Comparison of ENCODE assay signal across 8 mouse cellular contexts in the genomic region with DNA sequence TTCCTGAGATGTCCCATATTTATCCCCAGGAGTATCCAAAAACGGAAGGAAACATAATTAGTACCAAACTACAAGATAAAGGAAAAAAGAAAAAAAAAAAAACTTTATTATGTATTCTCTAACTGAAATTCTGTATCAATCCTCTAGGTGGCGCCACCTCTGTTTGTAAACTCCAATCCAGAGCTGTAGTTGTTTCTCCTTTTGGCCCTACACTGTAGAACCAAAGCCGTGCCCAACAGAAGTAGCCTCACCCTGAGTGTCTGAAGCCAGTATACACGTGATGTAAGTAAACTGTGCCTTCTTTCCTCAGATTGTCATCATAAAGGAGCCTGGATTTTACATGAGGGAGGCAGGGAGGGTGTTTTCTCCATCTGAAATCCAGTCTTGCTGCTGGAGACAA.
DNase-seq lines count a peak whose midpoint lies in the region; ATAC-seq lines count a peak whose summit lies in the region.

No protein-coding gene starts in this region.

- no peaks in the 10 kb centered on the region for H3K9me3 ChIP-seq in forebrain, embryonic 12.5 days
- no peaks in the 10 kb centered on the region for H3K9me3 ChIP-seq in forebrain, embryonic 11.5 days (ENCODE audit: control insufficient read depth, low read length)
- H3K9me3 ChIP-seq in midbrain, embryonic 11.5 days (ENCODE audit: control insufficient read depth, low read length): no peaks in the 10 kb centered on the region
- H3K9me3 ChIP-seq in midbrain, embryonic 10.5 days (replicated peaks): no peaks in the 10 kb centered on the region
- H3K9me3 ChIP-seq in embryonic facial prominence, embryonic 14.5 days (ENCODE audit: control insufficient read depth, low read length): no peaks in the 10 kb centered on the region
- H3K9me3 ChIP-seq in midbrain, embryonic 15.5 days: no peaks in the 10 kb centered on the region

- no peak overlapping the region for H3K9ac ChIP-seq in forebrain, embryonic 12.5 days
- no peak overlapping the region for H3K9ac ChIP-seq in forebrain, embryonic 11.5 days (ENCODE audit: low read length)
- no peak overlapping the region for H3K9ac ChIP-seq in midbrain, embryonic 11.5 days (ENCODE audit: low read length)
- no peak overlapping the region for H3K9ac ChIP-seq in embryonic facial prominence, embryonic 14.5 days (ENCODE audit: low read depth, low read length)
- no peak overlapping the region for H3K9ac ChIP-seq in midbrain, embryonic 15.5 days

- no peak overlapping the region for H3K4me2 ChIP-seq in forebrain, embryonic 12.5 days
- H3K4me2 ChIP-seq in forebrain, embryonic 11.5 days (ENCODE audit: low read depth, low read length, severe bottlenecking): no peak overlapping the region
- no peak overlapping the region for H3K4me2 ChIP-seq in midbrain, embryonic 11.5 days
- H3K4me2 ChIP-seq in embryonic facial prominence, embryonic 14.5 days (ENCODE audit: low read depth, low read length): no peak overlapping the region
- no peak overlapping the region for H3K4me2 ChIP-seq in midbrain, embryonic 15.5 days

- WGBS in forebrain, embryonic 12.5 days: 14% methylated on average over 4 of the region's 4 CpGs
- WGBS in forebrain, embryonic 11.5 days: 16% methylated on average over 4 of the region's 4 CpGs
- 22% methylated on average over 4 of the region's 4 CpGs for WGBS in midbrain, embryonic 11.5 days
- WGBS in midbrain, embryonic 10.5 days: 25% methylated on average over 4 of the region's 4 CpGs
- 17% methylated on average over 4 of the region's 4 CpGs for WGBS in embryonic facial prominence, embryonic 14.5 days
- 20% methylated on average over 4 of the region's 4 CpGs for WGBS in midbrain, embryonic 15.5 days

- H3K27me3 ChIP-seq in forebrain, embryonic 12.5 days: peaks cover 16% of the 10 kb centered on the region; the same call in 1 of the 2 replicates
- H3K27me3 ChIP-seq in forebrain, embryonic 11.5 days (ENCODE audit: control insufficient read depth, insufficient read depth, low read length): peaks cover 2% of the 10 kb centered on the region; the same call in 1 of the 2 replicates
- no peaks in the 10 kb centered on the region for H3K27me3 ChIP-seq in midbrain, embryonic 11.5 days (ENCODE audit: control insufficient read depth, insufficient read depth, low read length)
- no peaks in the 10 kb centered on the region for H3K27me3 ChIP-seq in midbrain, embryonic 10.5 days (ENCODE audit: low read depth, poor library complexity, severe bottlenecking)
- H3K27me3 ChIP-seq in embryonic facial prominence, embryonic 14.5 days (replicated peaks; ENCODE audit: control insufficient read depth, insufficient read depth, low read length): no peaks in the 10 kb centered on the region
- H3K27me3 ChIP-seq in midbrain, embryonic 15.5 days (replicated peaks): no peaks in the 10 kb centered on the region

- no peaks in the 10 kb centered on the region for H3K36me3 ChIP-seq in forebrain, embryonic 12.5 days (replicated peaks)
- H3K36me3 ChIP-seq in forebrain, embryonic 11.5 days (ENCODE audit: control insufficient read depth, insufficient read depth, low read length): no peaks in the 10 kb centered on the region
- no peaks in the 10 kb centered on the region for H3K36me3 ChIP-seq in midbrain, embryonic 11.5 days (ENCODE audit: control insufficient read depth, insufficient read depth, low read length)
- no peaks in the 10 kb centered on the region for H3K36me3 ChIP-seq in midbrain, embryonic 10.5 days
- no peaks in the 10 kb centered on the region for H3K36me3 ChIP-seq in embryonic facial prominence, embryonic 14.5 days (ENCODE audit: control insufficient read depth, insufficient read depth, low read length)
- H3K36me3 ChIP-seq in midbrain, embryonic 15.5 days (replicated peaks): no peaks in the 10 kb centered on the region

- H3K4me3 ChIP-seq in forebrain, embryonic 12.5 days (replicated peaks): no peak overlapping the region
- no peak overlapping the region for H3K4me3 ChIP-seq in forebrain, embryonic 11.5 days (ENCODE audit: low read depth, low read length)
- no peak overlapping the region for H3K4me3 ChIP-seq in midbrain, embryonic 11.5 days (ENCODE audit: low read depth, low read length)
- no peak overlapping the region for H3K4me3 ChIP-seq in midbrain, embryonic 10.5 days
- no peak overlapping the region for H3K4me3 ChIP-seq in embryonic facial prominence, embryonic 14.5 days (ENCODE audit: low read depth, low read length)
- no peak overlapping the region for H3K4me3 ChIP-seq in midbrain, embryonic 15.5 days

- H3K27ac ChIP-seq in forebrain, embryonic 12.5 days: no peak overlapping the region
- H3K27ac ChIP-seq in forebrain, embryonic 11.5 days (ENCODE audit: low read depth, low read length): no peak overlapping the region
- no peak overlapping the region for H3K27ac ChIP-seq in midbrain, embryonic 11.5 days (ENCODE audit: low read depth, low read length)
- no peak overlapping the region for H3K27ac ChIP-seq in midbrain, embryonic 10.5 days (replicated peaks)
- H3K27ac ChIP-seq in embryonic facial prominence, embryonic 14.5 days (replicated peaks; ENCODE audit: low read depth, low read length): no peak overlapping the region
- H3K27ac ChIP-seq in midbrain, embryonic 15.5 days: no peak overlapping the region

- no peak for DNase-seq in forebrain, embryonic 11.5 days (ENCODE audit: low spot score)
- DNase-seq in midbrain, embryonic 11.5 days (ENCODE audit: low spot score, missing footprints): no peak
- DNase-seq in midbrain, embryonic 10.5 days (ENCODE audit: low spot score): no peak
- peak; percentile 80 for DNase-seq in embryonic facial prominence, embryonic 14.5 days (ENCODE audit: low spot score)
- no peak for DNase-seq in B cell, adult 2 months
- no peak for DNase-seq in spleen, adult 12 weeks (ENCODE audit: low spot score)

- peak; percentile 66; the same call in 1 of the 2 replicates for ATAC-seq in forebrain, embryonic 12.5 days (ENCODE audit: low FRiP score)
- ATAC-seq in forebrain, embryonic 11.5 days (replicated peaks; ENCODE audit: low FRiP score): no peak
- peak; percentile 65; the same call in 1 of the 2 replicates for ATAC-seq in midbrain, embryonic 11.5 days (ENCODE audit: low FRiP score)
- 0 out of 2 replicates have a peak, but pooled peaks have one; percentile 55 for ATAC-seq in embryonic facial prominence, embryonic 14.5 days (ENCODE audit: low read depth)
- ATAC-seq in midbrain, embryonic 15.5 days (replicated peaks): 0 out of 2 replicates have a peak, but pooled peaks have one; percentile 70

- H3K4me1 ChIP-seq in forebrain, embryonic 12.5 days: peaks cover 13% of the 10 kb centered on the region
- peaks cover 5% of the 10 kb centered on the region; the same call in 1 of the 2 replicates for H3K4me1 ChIP-seq in forebrain, embryonic 11.5 days (replicated peaks; ENCODE audit: control insufficient read depth, insufficient read depth, low read length)
- peaks cover 7% of the 10 kb centered on the region for H3K4me1 ChIP-seq in midbrain, embryonic 11.5 days (ENCODE audit: control insufficient read depth, insufficient read depth, low read length)
- peaks cover 23% of the 10 kb centered on the region for H3K4me1 ChIP-seq in midbrain, embryonic 10.5 days
- H3K4me1 ChIP-seq in embryonic facial prominence, embryonic 14.5 days (ENCODE audit: control insufficient read depth, insufficient read depth, low read length): peaks cover 19% of the 10 kb centered on the region
- H3K4me1 ChIP-seq in midbrain, embryonic 15.5 days: peaks cover 8% of the 10 kb centered on the region
